Mouse (Mus musculus): ENCODE results near the gene Sugct.

DNA sequence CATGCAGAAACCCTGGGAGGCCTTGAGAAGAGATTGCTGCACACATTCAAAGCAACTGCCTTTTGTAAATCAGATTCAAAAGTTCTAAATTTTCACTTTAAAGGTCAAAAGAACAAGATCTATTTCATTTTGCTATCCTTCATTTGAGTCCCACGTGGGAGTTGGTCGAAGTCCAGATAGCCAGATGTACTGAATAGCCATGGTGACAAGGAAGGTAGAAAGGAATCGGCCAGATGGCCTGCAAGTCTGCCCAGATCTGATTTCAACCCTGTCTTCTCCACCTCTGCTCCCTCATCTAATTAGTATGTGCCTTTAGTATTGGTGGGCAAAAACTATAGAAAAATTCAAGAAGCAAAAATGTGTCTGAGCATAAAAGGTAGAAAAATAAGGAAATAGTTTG, 478.8 kb downstream of the Sugct start:
- TF ChIP-seq GATA1 (IDR thresholded peaks at IDR 0.05; ENCODE audit: low read depth, low read length) = no peak
- TF ChIP-seq SIN3A (IDR thresholded peaks at IDR 0.05; ENCODE audit: low read length) = no peak
- TF ChIP-seq CTCF (IDR thresholded peaks at IDR 0.05 in 2 of 3, conservative IDR thresholded peaks at IDR 0.05 in 1 of 3; ENCODE audit: control insufficient read depth in 1 of 3, insufficient read depth in 1 of 3, low read depth in 2 of 3, low read length in 3 of 3, poor library complexity in 1 of 3, severe bottlenecking in 1 of 3) = no peak
- TF ChIP-seq MAX (IDR thresholded peaks at IDR 0.05; ENCODE audit: low read length) = no peak
- no peak for TF ChIP-seq HCFC1 (IDR thresholded peaks at IDR 0.05; ENCODE audit: low read depth, low read length)
- TF ChIP-seq MAFK (IDR thresholded peaks at IDR 0.05; ENCODE audit: borderline replicate concordance, low read depth, low read length) = no peak
- TF ChIP-seq MXI1 (IDR thresholded peaks at IDR 0.05; ENCODE audit: low read depth, low read length) = no peak
- no peak for TF ChIP-seq JUND (IDR thresholded peaks at IDR 0.05; ENCODE audit: low read depth, low read length)
- TF ChIP-seq POLR2A (IDR thresholded peaks at IDR 0.05; ENCODE audit: control insufficient read depth in 1 of 2, insufficient read depth in 1 of 2, low read depth in 1 of 2, low read length in 2 of 2, poor library complexity in 1 of 2) = no peak
- no peak for TF ChIP-seq UBTF (IDR thresholded peaks at IDR 0.05; ENCODE audit: borderline replicate concordance, insufficient read depth, low read depth, low read length)
